In the genomic region with DNA sequence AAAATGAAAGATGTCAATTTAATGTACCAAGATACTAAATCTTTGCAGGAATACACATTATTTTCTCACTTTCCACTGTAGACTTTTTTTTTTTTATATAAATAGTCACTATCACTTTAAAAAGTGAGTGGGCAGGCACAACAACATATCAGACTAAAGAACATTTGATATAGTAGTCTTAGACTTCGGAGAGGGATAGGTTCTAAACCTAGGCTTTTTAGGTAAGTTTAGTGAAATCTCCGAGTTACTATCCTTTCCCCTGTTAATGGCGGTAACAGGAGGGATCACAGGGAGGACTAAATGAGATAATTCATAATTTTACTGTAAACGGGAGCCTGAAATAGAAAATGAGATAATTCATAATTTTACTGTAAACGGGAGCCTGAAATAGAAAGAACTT, we compare ENCODE assay signal across 8 mouse cellular contexts. TPM values are rescaled to one million over a fixed set of nuclear protein-coding genes. Genes with fewer than 3 reads are reported as not detected.
DNase-seq lines count a peak whose midpoint lies in the region; ATAC-seq and TF ChIP-seq lines count a peak whose summit lies in the region.

No protein-coding gene starts in this region.

- no peak for TF ChIP-seq CTCF in layer of hippocampus, adult 2 months (conservative IDR thresholded peaks at IDR 0.05)
- TF ChIP-seq CTCF in midbrain, postnatal 0 days (IDR thresholded peaks at IDR 0.05) = no peak

- H3K9me3 ChIP-seq in forebrain, embryonic 10.5 days = no peaks in the 10 kb centered on the region
- H3K9me3 ChIP-seq in intestine, embryonic 15.5 days = no peaks in the 10 kb centered on the region
- no peaks in the 10 kb centered on the region for H3K9me3 ChIP-seq in midbrain, postnatal 0 days (ENCODE audit: low read length)

- peak; percentile 37 for ATAC-seq in intestine, embryonic 15.5 days
- peak; percentile 47; the same call in 1 of the 2 replicates for ATAC-seq in midbrain, postnatal 0 days (ENCODE audit: low FRiP score)

- H3K27ac ChIP-seq in layer of hippocampus, adult 2 months = peak overlapping the region; percentile 89
- H3K27ac ChIP-seq in forebrain, embryonic 10.5 days = no peak overlapping the region
- no peak overlapping the region for H3K27ac ChIP-seq in intestine, embryonic 15.5 days
- H3K27ac ChIP-seq in midbrain, postnatal 0 days (ENCODE audit: low read depth, low read length) = no peak overlapping the region

- 52% methylated on average over 5 of the region's 5 CpGs for WGBS in forebrain, embryonic 10.5 days
- WGBS in intestine, embryonic 15.5 days = 41% methylated on average over 5 of the region's 5 CpGs
- WGBS in midbrain, postnatal 0 days = 32% methylated on average over 5 of the region's 5 CpGs

- H3K9ac ChIP-seq in intestine, embryonic 15.5 days = no peak overlapping the region
- H3K9ac ChIP-seq in midbrain, postnatal 0 days (replicated peaks; ENCODE audit: low read length, poor library complexity, severe bottlenecking) = no peak overlapping the region

- H3K36me3 ChIP-seq in forebrain, embryonic 10.5 days (replicated peaks) = no peaks in the 10 kb centered on the region
- no peaks in the 10 kb centered on the region for H3K36me3 ChIP-seq in intestine, embryonic 15.5 days
- no peaks in the 10 kb centered on the region for H3K36me3 ChIP-seq in midbrain, postnatal 0 days (ENCODE audit: insufficient read depth, low read length)

- H3K4me2 ChIP-seq in intestine, embryonic 15.5 days (replicated peaks) = no peak overlapping the region
- H3K4me2 ChIP-seq in midbrain, postnatal 0 days (ENCODE audit: low read depth, low read length, poor library complexity, severe bottlenecking) = peak overlapping the region; percentile 53

- peak overlapping the region; percentile 99 for H3K4me3 ChIP-seq in layer of hippocampus, adult 2 months
- peak overlapping the region; percentile 86 for H3K4me3 ChIP-seq in forebrain, embryonic 10.5 days
- H3K4me3 ChIP-seq in intestine, embryonic 15.5 days (replicated peaks) = no peak overlapping the region
- peak overlapping the region; percentile 84 for H3K4me3 ChIP-seq in midbrain, postnatal 0 days (ENCODE audit: low read depth, low read length)

- no peak for DNase-seq in layer of hippocampus, adult 2 months (ENCODE audit: low spot score in 2 of 2)
- no peak for DNase-seq in layer of hippocampus, postnatal 14 days (ENCODE audit: low spot score in 2 of 2)
- no peak for DNase-seq in forebrain, embryonic 10.5 days (ENCODE audit: extremely low spot score, low spot score)
- no peak for DNase-seq in midbrain, postnatal 0 days (ENCODE audit: low spot score)
- no peak for DNase-seq in retina, embryonic 14.5 days (ENCODE audit: low spot score)
- DNase-seq in spleen, adult 12 weeks (ENCODE audit: low spot score) = no peak
- no peak for DNase-seq in frontal cortex, postnatal 10 days (ENCODE audit: low spot score in 2 of 2)

- peaks cover 11% of the 10 kb centered on the region for H3K4me1 ChIP-seq in forebrain, embryonic 10.5 days
- H3K4me1 ChIP-seq in intestine, embryonic 15.5 days (replicated peaks) = peaks cover 3% of the 10 kb centered on the region; the same call in 1 of the 2 replicates
- 0 out of 2 replicates have a peak, but pooled peaks cover 5% of the 10 kb centered on the region for H3K4me1 ChIP-seq in midbrain, postnatal 0 days (ENCODE audit: insufficient read depth, low read length)

- no peaks in the 10 kb centered on the region for H3K27me3 ChIP-seq in forebrain, embryonic 10.5 days (ENCODE audit: poor library complexity, severe bottlenecking)
- no peaks in the 10 kb centered on the region for H3K27me3 ChIP-seq in intestine, embryonic 15.5 days (replicated peaks)
- no peaks in the 10 kb centered on the region for H3K27me3 ChIP-seq in midbrain, postnatal 0 days (ENCODE audit: insufficient read depth, low read length)

RNA-seq across cellular contexts. Expression of a gene that starts 0.4 kb away (rescaled TPM):
- total RNA-seq in layer of hippocampus, adult 2 months (2021) = 100 to 1,000 TPM; 158 TPM
- 100 to 1,000 TPM; 135 to 141 TPM for total RNA-seq in layer of hippocampus, postnatal 14 days (2021)
- 65.1 and 66.0 TPM in 2 replicates for polyA plus RNA-seq in forebrain, embryonic 10.5 days (2016; fragmentation: Nextera tagmentation; extraction: Ambion mirVana)
- 58.6 and 60.0 TPM in 2 replicates for polyA plus RNA-seq in intestine, embryonic 15.5 days (2015; fragmentation: Nextera tagmentation; extraction: Ambion mirVana)
- total RNA-seq in midbrain, postnatal 0 days (2014; rRNA removed) = 102 and 110 TPM in 2 replicates
- polyA plus RNA-seq in midbrain, postnatal 0 days (2015; fragmentation: Nextera tagmentation; extraction: Ambion mirVana) = 95.5 and 98.4 TPM in 2 replicates
